Mouse (Mus musculus): ENCODE data around the gene Tmed5. TPM values are rescaled to one million over a fixed set of nuclear protein-coding genes. Genes with fewer than 3 reads are reported as not detected.

Gene Tmed5
- total RNA-seq, 2 experiments from 2014 or later, result 26.5 to 29.9 TPM

Other genes with a start within 250 kb of the Tmed5 start
- gene Rpl5, start 232.1 kb downstream of the Tmed5 start, total RNA-seq (2021), result 10 to 100 TPM; 65.4 to 65.5 TPM
- 10 to 100 TPM; 11.6 to 13.5 TPM for gene Fam69a, start 145.5 kb downstream of the Tmed5 start, total RNA-seq (2021)
- gene Mtf2, start 66.9 kb downstream of the Tmed5 start, total RNA-seq (2021), result 10 to 100 TPM; 26.0 to 28.4 TPM
- 1 to 10 TPM; 1.3 to 2.1 TPM for gene Ccdc18, start 255 bp upstream of the Tmed5 start, total RNA-seq (2021)
- 10 to 100 TPM; 25.4 to 26.5 TPM for gene Dr1, start 136.3 kb upstream of the Tmed5 start, total RNA-seq (2021)
- 1 to 10 TPM; 4.6 to 4.8 TPM for gene Pigg, start 180.0 kb upstream of the Tmed5 start, total RNA-seq (2021)
- gene Gm42517, start 235.3 kb upstream of the Tmed5 start, total RNA-seq (2021), result under 1 TPM in 1 of 2 experiments, not detected in 1; 0.32 TPM